Mouse (Mus musculus) lung, embryonic 14.5 days (tissue): ENCODE data around the gene Hsp90ab1. TPM values are rescaled to one million over a fixed set of nuclear protein-coding genes. Genes with fewer than 3 reads are reported as not detected.

Experiments
- ATAC-seq: fragments of 200-750 bp; cut with Nextera tagmentation; 2 replicates; pipeline ENCODE4 v1.8.0; 2017; ENCODE audit warnings: mild to moderate bottlenecking, moderate TSS enrichment, moderate library complexity; ENCODE audit not compliant: insufficient read depth
- DNase-seq: peaks from one replicate; pipeline ENCODE4 v3.0.0-alpha.2; 2015
- H3K27ac ChIP-seq: fragments of 300-500 bp; sonication (generic); 2 replicates; pipeline ENCODE4 v1.5.1; 2014; ENCODE audit warnings: low read depth, mild to moderate bottlenecking, moderate library complexity
- H3K27me3 ChIP-seq: fragments of 300-500 bp; sonication (generic); 2 replicates; pipeline ENCODE4 v1.6.1; 2014; ENCODE audit warnings: low read length, control low read depth; ENCODE audit not compliant: insufficient read depth
- H3K36me3 ChIP-seq: fragments of 300-500 bp; sonication (generic); 2 replicates; pipeline ENCODE4 v1.6.1; 2014; ENCODE audit warnings: control low read depth; ENCODE audit not compliant: insufficient read depth
- H3K4me1 ChIP-seq: fragments of 300-500 bp; sonication (generic); 2 replicates; pipeline ENCODE4 v1.6.1; 2014; ENCODE audit warnings: antibody characterized with exemption, control low read depth; ENCODE audit not compliant: insufficient read depth
- H3K4me2 ChIP-seq: fragments of 300-500 bp; sonication (generic); 2 replicates; pipeline ENCODE4 v1.6.1; 2014; ENCODE audit warnings: mild to moderate bottlenecking
- H3K4me3 ChIP-seq: fragments of 300-500 bp; sonication (generic); 2 replicates; pipeline ENCODE4 v1.5.1; 2014; ENCODE audit warnings: low read depth, low read length
- H3K9ac ChIP-seq: fragments of 300-500 bp; sonication (generic); 2 replicates; pipeline ENCODE4 v1.6.1; 2014
- H3K9me3 ChIP-seq: fragments of 300-500 bp; sonication (generic); 2 replicates; pipeline ENCODE4 v1.6.1; 2016; ENCODE audit warnings: low read depth, low read length, control low read depth
- CTCF ChIP-seq: IDR thresholded peaks from 2 replicates; pipeline ENCODE4 v1.5.1; 2016; ENCODE audit warnings: antibody characterized with exemption, low read depth
- WGBS: fragments of 180-500 bp; shearing (Covaris S2); extraction: QIAGEN DNeasy Blood & Tissue Kit; methylation state at CpG from one replicate; pipeline ENCODE4 v1.1.7; 2014; 5-methylcytosine and 5-hydroxymethylcytosine counted together
- polyA plus RNA-seq: library from polyadenylated mRNA; unstranded; fragments of >200 nt; fragmentation: Nextera tagmentation; extraction: Ambion mirVana; gene quantifications from 2 replicates; pipeline ENCODE4 v1.2.1, GENCODE M21; 2014

The Hsp90ab1 gene
- polyA plus RNA-seq, 1 experiment from 2014 or later: 1,564 TPM

- peak overlapping the region; percentile 98; the same call in 1 of the 2 replicates for H3K4me2 ChIP-seq
- H3K27ac ChIP-seq: no peak overlapping the region
- ATAC-seq: no peak
- 55% methylated on average over 7 of the region's 7 CpGs for WGBS
- H3K36me3 ChIP-seq: no peaks in the 10 kb centered on the region
- TF ChIP-seq CTCF: no peak
- no peak for DNase-seq
- H3K27me3 ChIP-seq: peaks cover 11% of the 10 kb centered on the region
- no peaks in the 10 kb centered on the region for H3K4me1 ChIP-seq
- H3K4me3 ChIP-seq: no peak overlapping the region
- no peak overlapping the region for H3K9ac ChIP-seq
- no peaks in the 10 kb centered on the region for H3K9me3 ChIP-seq
These were observed 15.7 kb downstream of the Hsp90ab1 start for GRCm38 (mm10) chr17:45557246-45557824.

- WGBS: 58% methylated on average over 3 of the region's 3 CpGs
- Histone ChIP-seq H3K4me3 (peak overlapping the region; percentile 61), H3K27me3 (peaks cover 11% of the 10 kb centered on the region), H3K9ac (0 out of 2 replicates have a peak overlapping the region, but pooled peaks have one; percentile 60), H3K27ac (no peak overlapping the region), H3K4me1 (no peaks in the 10 kb centered on the region), H3K9me3 (no peaks in the 10 kb centered on the region), H3K4me2 (peak overlapping the region; percentile 98), H3K36me3 (no peaks in the 10 kb centered on the region)
- ATAC-seq (no peak), DNase-seq (no peak)
- no peak for TF ChIP-seq CTCF
These were observed 16.4 kb downstream of the Hsp90ab1 start for GRCm38 (mm10) chr17:45556514-45557245.

- H3K9me3 ChIP-seq: no peaks in the 10 kb centered on the region
- peak overlapping the region; percentile 60 for H3K9ac ChIP-seq
- H3K27me3 ChIP-seq: peaks cover 15% of the 10 kb centered on the region
- H3K4me2 ChIP-seq: peak overlapping the region; percentile 98
- H3K4me3 ChIP-seq: peak overlapping the region; percentile 61
- no peaks in the 10 kb centered on the region for H3K4me1 ChIP-seq
- no peak for TF ChIP-seq CTCF
- no peaks in the 10 kb centered on the region for H3K36me3 ChIP-seq
- no peak overlapping the region for H3K27ac ChIP-seq
- WGBS: 1% methylated on average over 14 of the region's 14 CpGs
- DNase-seq (no peak), ATAC-seq (no peak)
These were observed 17.0 kb downstream of the Hsp90ab1 start for GRCm38 (mm10) chr17:45556107-45556489.

GRCm38 (mm10) chr17:45555452-45556106 lies 17.5 kb downstream of the Hsp90ab1 start, which contains the start of gene Nfkbie:
TSS of gene Nfkbie (plus strand) at chr17:45555703.
- Histone ChIP-seq H3K9me3 (no peaks in the 10 kb centered on the region), H3K4me3 (peak within 1 kb of the TSS; percentile 61), H3K4me1 (no peaks in the 10 kb centered on the region), H3K36me3 (no peaks in the 10 kb centered on the region), H3K27ac (no peak within 1 kb of the TSS), H3K4me2 (peak within 1 kb of the TSS; percentile 98), H3K27me3 (peaks cover 20% of the 10 kb centered on the region), H3K9ac (peak within 1 kb of the TSS; percentile 60)
- peak; percentile 81 for ATAC-seq
- WGBS: under 1% methylated on average over 45 of the region's 45 CpGs
- peak; percentile 95 for DNase-seq
- TF ChIP-seq CTCF: no peak

GRCm38 (mm10) chr17:45554420-45554819 lies 18.7 kb downstream of the Hsp90ab1 start:
- H3K4me3 ChIP-seq: no peak overlapping the region
- no peak overlapping the region for H3K4me2 ChIP-seq
- no peaks in the 10 kb centered on the region for H3K4me1 ChIP-seq
- no peak for TF ChIP-seq CTCF
- H3K36me3 ChIP-seq: no peaks in the 10 kb centered on the region
- peaks cover 22% of the 10 kb centered on the region for H3K27me3 ChIP-seq
- no peak overlapping the region for H3K9ac ChIP-seq
- H3K9me3 ChIP-seq: no peaks in the 10 kb centered on the region
- 67% methylated on average over 1 of the region's 1 CpGs for WGBS
- no peak overlapping the region for H3K27ac ChIP-seq
- DNase-seq (no peak), ATAC-seq (no peak)

- no peak overlapping the region for H3K4me2 ChIP-seq
- H3K9me3 ChIP-seq: no peaks in the 10 kb centered on the region
- DNase-seq (no peak), ATAC-seq (no peak)
- H3K4me1 ChIP-seq: no peaks in the 10 kb centered on the region
- WGBS: 76% methylated on average over 3 of the region's 3 CpGs
- H3K4me3 ChIP-seq: no peak overlapping the region
- H3K27ac ChIP-seq: no peak overlapping the region
- no peak overlapping the region for H3K9ac ChIP-seq
- peaks cover 35% of the 10 kb centered on the region for H3K27me3 ChIP-seq
- no peaks in the 10 kb centered on the region for H3K36me3 ChIP-seq
- no peak for TF ChIP-seq CTCF
These were observed 20.0 kb downstream of the Hsp90ab1 start for GRCm38 (mm10) chr17:45553065-45553464.
